Mouse (Mus musculus): ENCODE data around the gene Ctbp2.

DNA sequence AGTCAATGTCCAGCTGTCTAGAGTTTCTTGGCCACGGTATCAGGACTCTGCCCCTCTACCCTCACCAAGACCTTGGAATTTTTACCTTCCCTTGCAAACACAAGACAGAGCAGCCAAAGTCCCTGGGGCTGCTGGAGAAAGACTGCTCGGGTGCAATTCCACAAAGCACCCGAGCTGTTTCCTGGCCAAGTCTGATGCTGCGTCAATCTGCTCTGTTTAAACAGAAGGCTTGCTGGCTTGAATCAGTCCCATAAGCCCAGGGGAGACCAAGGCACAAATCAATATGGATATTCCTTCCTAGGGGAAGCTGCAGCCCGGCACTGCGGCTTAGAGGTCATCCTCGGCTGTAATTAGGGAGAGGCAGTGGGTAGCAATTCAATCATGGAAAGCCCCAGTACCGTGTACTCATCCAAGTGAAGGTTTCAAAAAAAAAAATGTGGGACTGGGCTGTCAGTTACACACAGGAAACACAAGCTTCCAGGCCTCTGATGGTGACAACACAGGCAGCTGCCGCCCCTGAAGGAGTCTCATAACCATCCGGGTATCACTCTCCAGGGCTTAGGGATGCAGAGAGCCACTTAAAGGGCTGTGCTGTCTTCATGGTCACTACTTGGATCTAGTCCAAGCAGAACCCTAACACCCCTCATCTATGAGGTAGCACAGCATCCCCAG is 49.6 kb downstream of the Ctbp2 start:
- TF ChIP-seq JUND (IDR thresholded peaks at IDR 0.05; ENCODE audit: low read depth, low read length) (no peak), ZKSCAN1 (IDR thresholded peaks at IDR 0.05; ENCODE audit: low read depth, low read length) (no peak), POLR2A (IDR thresholded peaks at IDR 0.05; ENCODE audit: control insufficient read depth in 1 of 2, insufficient read depth in 1 of 2, low read depth in 1 of 2, low read length in 2 of 2, poor library complexity in 1 of 2) (no peak), GATA1 (IDR thresholded peaks at IDR 0.05; ENCODE audit: low read depth, low read length) (no peak), EP300 (IDR thresholded peaks at IDR 0.05; ENCODE audit: low read depth in 1 of 2, low read length in 2 of 2) (no peak), CTCF (IDR thresholded peaks at IDR 0.05 in 2 of 3, conservative IDR thresholded peaks at IDR 0.05 in 1 of 3; ENCODE audit: control insufficient read depth in 1 of 3, insufficient read depth in 1 of 3, low read depth in 2 of 3, low read length in 3 of 3, poor library complexity in 1 of 3, severe bottlenecking in 1 of 3) (no peak), MYB (IDR thresholded peaks at IDR 0.05; ENCODE audit: low read depth, low read length) (no peak), USF1 (IDR thresholded peaks at IDR 0.05; ENCODE audit: low read depth, low read length) (no peak), CHD1 (IDR thresholded peaks at IDR 0.05; ENCODE audit: low read depth, low read length) (no peak), RAD21 (IDR thresholded peaks at IDR 0.05; ENCODE audit: low read depth, low read length) (no peak), NELFE (IDR thresholded peaks at IDR 0.05; ENCODE audit: low read depth, low read length) (no peak), TBP (IDR thresholded peaks at IDR 0.05; ENCODE audit: low read depth, low read length) (no peak), BHLHE40 (IDR thresholded peaks at IDR 0.05; ENCODE audit: borderline replicate concordance, low read depth, low read length) (no peak), RCOR1 (IDR thresholded peaks at IDR 0.05; ENCODE audit: low read depth, low read length) (no peak)
